Mouse (Mus musculus) heart, postnatal 25 days (tissue): Measurements from ENCODE around the gene Clcn1. TPM values are rescaled to one million over a fixed set of nuclear protein-coding genes. Genes with fewer than 3 reads are reported as not detected.

Source experiments
- DNase-seq: peaks from one replicate; pipeline ENCODE4 v3.0.0; 2022; ENCODE audit warnings: low spot score
- intact Hi-C: fragments of 180-260 bp; cut with DNase I; formaldehyde crosslinking; loops from one replicate; pipeline ENCODE4 v1.15.1; 2025
- total RNA-seq, 2 experiments: library from RNA; stranded (reverse); gene quantifications; 2 replicates each; pipeline ENCODE4 v1.2.3; 2021

Clcn1 gene
- total RNA-seq, 2 experiments from 2014 or later = 4.3 to 4.9 TPM

GRCm38 (mm10) chr6:42361041-42361895 is 74.8 kb downstream of the Clcn1 start:
- DNase-seq = no peak
- intact Hi-C loops = no loop called here

- no peak for DNase-seq
- intact Hi-C loops = no loop called here
These were observed 75.6 kb downstream of the Clcn1 start for GRCm38 (mm10) chr6:42362074-42362473.

- intact Hi-C loops = no loop called here
These were observed 76.0 kb downstream of the Clcn1 start for GRCm38 (mm10) chr6:42362497-42362896.

DNA sequence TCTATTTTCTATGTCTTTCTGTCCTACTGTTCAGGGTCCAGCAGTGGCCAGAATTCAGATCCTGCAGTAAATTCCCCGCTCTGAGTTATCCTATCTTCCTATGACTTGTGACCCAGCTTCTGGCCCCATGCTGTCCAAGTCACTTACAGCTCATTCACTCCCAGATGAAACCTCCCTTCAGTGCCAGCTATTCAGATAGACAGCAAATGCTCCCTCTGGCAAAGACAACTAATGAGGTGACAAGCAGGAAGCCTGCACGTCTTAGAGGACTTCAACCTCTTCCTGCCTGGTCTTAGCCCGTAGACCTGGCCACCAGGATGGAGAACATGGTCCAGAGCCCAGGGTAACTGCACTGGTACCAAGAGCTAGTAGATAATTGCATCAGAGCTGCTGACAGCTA is 76.5 kb downstream of the Clcn1 start:
- intact Hi-C loops = no loop called here
- DNase-seq = no peak

More at GRCm38 (mm10) chr6:42362497-42362896, 76.0 kb downstream of the Clcn1 start:
- no peak for DNase-seq

GRCm38 (mm10) chr6:42364066-42364465 is 77.6 kb downstream of the Clcn1 start:
- intact Hi-C loops = no loop called here

GRCm38 (mm10) chr6:42364607-42365006 is 78.1 kb downstream of the Clcn1 start:
- intact Hi-C loops = no loop called here
- no peak for DNase-seq

More at GRCm38 (mm10) chr6:42364066-42364465, 77.6 kb downstream of the Clcn1 start:
- no peak for DNase-seq

- intact Hi-C loops = no loop called here
- DNase-seq = no peak
These were observed 78.7 kb downstream of the Clcn1 start for GRCm38 (mm10) chr6:42365215-42365614.

Other genes starting within 250 kb of the Clcn1 start
- not detected for gene Sva, start 248.3 kb upstream of the Clcn1 start, total RNA-seq
- gene Tas2r139, start 145.7 kb upstream of the Clcn1 start, total RNA-seq = not detected
- gene Tas2r144, start 71.4 kb upstream of the Clcn1 start, total RNA-seq = not detected
- gene Gstk1, start 40.8 kb upstream of the Clcn1 start, total RNA-seq = 100 to 1,000 TPM; 119 to 129 TPM
- under 1 TPM in 1 of 2 experiments, not detected in 1; 0.29 TPM for gene Tmem139, start 24.7 kb upstream of the Clcn1 start, total RNA-seq
- gene Casp2, start 21.7 kb upstream of the Clcn1 start, total RNA-seq = 10 to 100 TPM; 10.5 to 11.7 TPM
- 1 to 10 TPM in 1 of 2 experiments, under 1 TPM in 1; 0.59 to 1.1 TPM for gene Fam131b, start 38.0 kb downstream of the Clcn1 start, total RNA-seq
- gene Zyx, start 62.9 kb downstream of the Clcn1 start, total RNA-seq = 10 to 100 TPM; 57.1 to 59.8 TPM
- under 1 TPM; 0.26 to 0.31 TPM for gene Epha1, start 86.6 kb downstream of the Clcn1 start, total RNA-seq
- gene Tas2r143, start 113.6 kb downstream of the Clcn1 start, total RNA-seq = under 1 TPM in 1 of 2 experiments, not detected in 1; 0.39 TPM
- not detected for gene Tas2r135, start 118.7 kb downstream of the Clcn1 start, total RNA-seq
- not detected for gene Tas2r126, start 147.8 kb downstream of the Clcn1 start, total RNA-seq
- not detected for gene Olfr458, start 178.5 kb downstream of the Clcn1 start, total RNA-seq
- not detected for gene Olfr457, start 189.7 kb downstream of the Clcn1 start, total RNA-seq
- gene Olfr456, start 200.5 kb downstream of the Clcn1 start, total RNA-seq = not detected